Mouse (Mus musculus) small intestine, adult 2 months (tissue): Measurements from ENCODE around the gene Setx.

Experiments used
- CTCF ChIP-seq: fragments of 200-500 bp; IDR thresholded peaks from 2 replicates; pipeline ENCODE4 v1.5.1; 2012; ENCODE audit warnings: low read depth, mild to moderate bottlenecking, control low read depth, inconsistent platforms, low read length, moderate library complexity, mixed read lengths; ENCODE audit not compliant: insufficient replicate concordance, insufficient read length; ENCODE audit errors: extremely low read depth
- POLR2A ChIP-seq: fragments of 200-500 bp; IDR thresholded peaks from 2 replicates; pipeline ENCODE4 v1.6.1; 2012; ENCODE audit warnings: low read depth, mild to moderate bottlenecking, control low read depth, inconsistent platforms, low read length, moderate library complexity

GRCm38 (mm10) chr2:29099646-29100045 lies 24.3 kb upstream of the Setx start:
- no peak for TF ChIP-seq CTCF
- no peak for TF ChIP-seq POLR2A
